Mouse (Mus musculus) bone marrow, adult 2 months (tissue): ENCODE data around the gene Rps6.

Source experiments
- CTCF ChIP-seq: fragments of 200-500 bp; IDR thresholded peaks from 2 replicates; pipeline ENCODE4 v1.5.1; 2011; ENCODE audit warnings: low read length, control low read depth; ENCODE audit not compliant: control insufficient read depth, insufficient read depth
- POLR2A ChIP-seq: fragments of 200-500 bp; IDR thresholded peaks from 2 replicates; pipeline ENCODE4 v1.6.1; 2011; ENCODE audit warnings: low read depth, mild to moderate bottlenecking, control low read depth, low read length, borderline replicate concordance; ENCODE audit not compliant: control insufficient read depth

GRCm38 (mm10) chr4:86873072-86873471 lies 15.9 kb upstream of the Rps6 start:
- no peak for TF ChIP-seq CTCF
- no peak for TF ChIP-seq POLR2A
